Mouse (Mus musculus): ENCODE results near the gene Slc6a17. TPM values are rescaled to one million over a fixed set of nuclear protein-coding genes. Genes with fewer than 3 reads are reported as not detected.

The Slc6a17 gene
- polyA plus RNA-seq, 1 experiment from 2014 or later, result 3.5 TPM

DNA sequence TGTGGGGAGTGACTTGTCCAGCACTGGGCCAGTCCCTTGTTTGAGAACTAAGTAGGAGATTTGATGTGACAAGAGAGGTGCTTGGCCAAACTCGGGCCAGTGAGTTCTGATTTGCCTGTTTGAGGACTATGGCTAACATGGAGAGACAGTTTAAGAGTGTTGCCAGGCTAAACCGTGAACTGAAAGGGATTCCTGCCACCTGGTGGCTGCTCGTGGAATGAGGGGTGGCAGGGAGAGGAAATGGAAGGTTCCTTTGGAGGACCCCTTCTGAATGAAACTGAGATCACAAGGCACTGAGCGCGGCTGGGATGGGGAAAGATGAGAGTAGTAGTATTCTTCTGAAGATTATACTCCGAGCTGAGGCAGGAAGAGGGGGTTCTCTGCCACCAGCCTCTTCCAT lies 51.2 kb downstream of the Slc6a17 start:
- Histone ChIP-seq H3K4me3 (ENCODE audit: low read depth, low read length) (no peak overlapping the region), H3K4me2 (replicated peaks; ENCODE audit: low read depth, low read length) (no peak overlapping the region), H3K9me3 (ENCODE audit: control insufficient read depth, low read length) (no peaks in the 10 kb centered on the region), H3K4me1 (replicated peaks; ENCODE audit: control insufficient read depth, insufficient read depth, low read length) (no peaks in the 10 kb centered on the region), H3K36me3 (ENCODE audit: control insufficient read depth, insufficient read depth, low read length) (no peaks in the 10 kb centered on the region), H3K27ac (ENCODE audit: low read depth, low read length) (no peak overlapping the region), H3K27me3 (ENCODE audit: control insufficient read depth, insufficient read depth, low read length) (peaks cover 7% of the 10 kb centered on the region), H3K9ac (ENCODE audit: low read depth, low read length) (no peak overlapping the region)
- ATAC-seq (ENCODE audit: low FRiP score) (no peak), DNase-seq (ENCODE audit: low spot score) (peak; percentile 87)
- 17% methylated on average over 6 of the region's 6 CpGs for WGBS

DNA sequence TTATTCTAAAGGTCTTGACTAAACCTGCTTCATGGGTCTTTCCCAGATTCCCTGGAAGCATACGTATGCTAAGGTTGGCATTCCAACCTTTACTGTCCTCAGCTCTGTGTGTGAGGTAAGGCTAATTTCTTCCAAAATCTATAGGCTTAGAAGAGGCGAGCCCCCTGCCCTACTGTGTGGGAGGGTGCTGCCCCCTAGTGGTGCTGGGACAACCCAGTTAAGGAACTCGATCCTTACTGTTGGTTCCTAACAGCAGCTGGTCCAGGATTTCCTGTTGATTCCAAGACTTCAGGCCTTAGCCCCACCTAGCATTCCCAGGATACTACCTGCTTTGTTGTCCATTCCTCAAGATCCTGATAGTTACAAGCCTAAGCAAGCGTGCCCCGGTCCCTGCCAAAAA lies 55.7 kb downstream of the Slc6a17 start:
- Histone ChIP-seq H3K27me3 (ENCODE audit: control insufficient read depth, insufficient read depth, low read length) (peaks cover 52% of the 10 kb centered on the region), H3K9ac (ENCODE audit: low read depth, low read length) (no peak overlapping the region), H3K9me3 (ENCODE audit: control insufficient read depth, low read length) (no peaks in the 10 kb centered on the region), H3K27ac (ENCODE audit: low read depth, low read length) (no peak overlapping the region), H3K36me3 (ENCODE audit: control insufficient read depth, insufficient read depth, low read length) (no peaks in the 10 kb centered on the region), H3K4me3 (ENCODE audit: low read depth, low read length) (no peak overlapping the region), H3K4me2 (replicated peaks; ENCODE audit: low read depth, low read length) (no peak overlapping the region), H3K4me1 (replicated peaks; ENCODE audit: control insufficient read depth, insufficient read depth, low read length) (peaks cover 15% of the 10 kb centered on the region)
- WGBS, result 11% methylated on average over 5 of the region's 5 CpGs
- 0 out of 2 replicates have a peak, but pooled peaks have one; percentile 21 for ATAC-seq (ENCODE audit: low FRiP score)
- peak; percentile 87 for DNase-seq (ENCODE audit: low spot score)

DNA sequence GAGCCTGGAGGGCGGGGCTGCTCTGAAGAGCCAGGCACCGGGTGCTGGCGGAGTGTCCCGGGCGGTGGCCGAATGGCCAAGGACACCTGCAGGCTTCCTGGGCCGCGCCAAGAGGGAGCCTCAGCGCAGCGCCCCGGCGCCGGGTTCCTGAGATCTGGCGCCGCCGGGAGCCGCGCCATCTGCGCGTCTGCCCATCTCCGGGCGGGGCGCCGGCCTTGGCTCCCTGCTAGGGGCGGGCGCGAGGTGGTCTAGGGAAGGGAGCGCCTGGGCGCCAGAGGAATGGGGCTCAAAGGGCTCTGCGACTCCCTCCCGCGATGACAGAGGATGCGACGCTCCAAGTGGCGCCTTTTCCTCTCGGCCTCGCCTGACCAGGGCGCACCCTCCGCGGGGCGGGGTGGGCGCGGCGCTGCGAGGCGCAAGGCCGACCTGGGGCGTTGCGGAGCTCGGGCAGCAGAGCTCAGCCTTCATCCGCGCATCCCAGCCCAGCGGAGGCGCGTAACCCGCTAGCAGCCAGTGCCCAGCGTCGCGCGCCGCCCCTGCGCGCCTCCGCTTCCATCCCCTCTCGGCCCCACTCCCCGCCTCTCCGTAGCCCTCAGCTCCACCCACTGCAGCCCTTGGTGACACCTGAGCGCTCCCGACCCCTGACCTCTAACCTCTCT lies 57.9 kb downstream of the Slc6a17 start:
- Histone ChIP-seq H3K9ac (ENCODE audit: low read depth, low read length) (peak overlapping the region; percentile 40), H3K27ac (ENCODE audit: low read depth, low read length) (no peak overlapping the region), H3K27me3 (ENCODE audit: control insufficient read depth, insufficient read depth, low read length) (peaks cover 66% of the 10 kb centered on the region), H3K4me3 (ENCODE audit: low read depth, low read length) (peak overlapping the region; percentile 51), H3K4me1 (replicated peaks; ENCODE audit: control insufficient read depth, insufficient read depth, low read length) (peaks cover 15% of the 10 kb centered on the region), H3K9me3 (ENCODE audit: control insufficient read depth, low read length) (no peaks in the 10 kb centered on the region), H3K4me2 (replicated peaks; ENCODE audit: low read depth, low read length) (peak overlapping the region; percentile 99), H3K36me3 (ENCODE audit: control insufficient read depth, insufficient read depth, low read length) (no peaks in the 10 kb centered on the region)
- ATAC-seq (ENCODE audit: low FRiP score) (peak; percentile 69), DNase-seq (ENCODE audit: low spot score) (peak; percentile 64)
- WGBS, result 0% methylated on average over 58 of the region's 69 CpGs

DNA sequence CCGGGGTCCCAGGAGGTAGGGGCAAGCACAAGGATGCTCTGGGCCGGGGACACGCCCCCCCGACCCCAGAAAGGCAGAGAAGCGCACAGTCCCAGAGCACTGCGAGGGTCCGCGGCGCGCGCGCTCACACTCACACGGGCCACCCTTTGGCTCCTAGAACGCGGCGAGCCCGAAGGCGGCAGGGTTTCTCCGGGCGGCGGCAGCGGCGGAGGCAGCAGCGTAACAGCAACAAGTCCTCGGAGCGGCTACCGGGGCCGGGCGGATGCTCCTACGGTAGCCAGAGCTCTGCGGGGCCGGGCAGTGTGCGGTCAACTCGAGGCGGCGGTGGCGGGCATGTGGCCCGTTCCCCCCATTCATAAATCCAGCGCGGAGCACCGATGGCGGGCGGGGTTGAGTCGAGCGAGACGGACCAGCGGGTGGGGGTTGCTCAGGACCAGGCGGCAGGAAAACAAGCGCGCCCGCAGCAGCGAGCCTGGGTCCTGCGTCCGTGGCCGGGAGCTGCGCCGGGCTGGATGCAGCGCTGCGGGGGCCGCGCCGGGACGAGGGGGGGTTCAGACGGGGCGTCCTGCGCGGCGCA lies 58.5 kb downstream of the Slc6a17 start, which contains the start of gene Kcnc4:
Kcnc4 (minus strand) TSS at position 357 of the 577 bp plus-strand sequence.
- no peaks in the 10 kb centered on the region for H3K9me3 ChIP-seq (ENCODE audit: control insufficient read depth, low read length)
- no peaks in the 10 kb centered on the region for H3K36me3 ChIP-seq (ENCODE audit: control insufficient read depth, insufficient read depth, low read length)
- peak; percentile 50 for ATAC-seq (ENCODE audit: low FRiP score)
- H3K27ac ChIP-seq (ENCODE audit: low read depth, low read length), result no peak within 1 kb of the TSS
- WGBS, result under 1% methylated on average over 55 of the region's 68 CpGs
- H3K9ac ChIP-seq (ENCODE audit: low read depth, low read length), result peak within 1 kb of the TSS; percentile 40
- peaks cover 15% of the 10 kb centered on the region for H3K4me1 ChIP-seq (replicated peaks; ENCODE audit: control insufficient read depth, insufficient read depth, low read length)
- peak; percentile 67 for DNase-seq (ENCODE audit: low spot score)
- H3K4me2 ChIP-seq (replicated peaks; ENCODE audit: low read depth, low read length), result peak within 1 kb of the TSS; percentile 99
- peak within 1 kb of the TSS; percentile 51 for H3K4me3 ChIP-seq (ENCODE audit: low read depth, low read length)
- peaks cover 66% of the 10 kb centered on the region for H3K27me3 ChIP-seq (ENCODE audit: control insufficient read depth, insufficient read depth, low read length)

DNA sequence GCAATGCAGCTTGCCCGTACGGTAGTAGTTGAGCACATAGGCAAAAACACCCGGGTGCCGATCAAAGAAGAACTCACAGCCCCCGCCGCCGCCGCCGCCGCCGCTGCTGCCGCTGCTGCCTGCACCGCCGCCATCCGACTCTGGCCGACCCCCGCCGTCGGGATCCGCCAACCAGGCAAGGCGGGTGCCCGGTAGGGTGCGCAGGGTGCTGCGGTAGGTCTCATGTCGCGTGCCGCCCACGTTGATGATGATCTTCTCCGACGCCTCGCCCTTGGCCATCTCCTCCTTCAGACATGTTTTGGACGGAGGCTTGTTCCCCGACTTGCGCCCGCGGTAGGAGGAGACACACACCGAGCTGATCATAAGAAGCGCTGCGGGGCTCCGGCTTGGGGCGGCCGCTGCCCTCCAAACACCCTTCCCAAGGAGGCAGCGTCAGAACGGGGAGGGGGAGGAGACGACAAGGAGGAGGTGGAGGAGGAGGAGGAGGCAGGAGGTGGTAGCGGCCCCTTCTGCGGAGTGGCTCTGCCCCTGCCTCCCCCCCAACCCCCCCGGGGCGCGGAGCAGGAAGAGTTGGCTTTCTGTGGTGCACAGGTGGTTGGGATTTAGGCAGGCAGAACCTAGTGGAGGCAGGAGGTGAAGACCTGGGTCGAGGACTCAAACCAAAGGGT lies 59.2 kb downstream of the Slc6a17 start:
- Histone ChIP-seq H3K9ac (ENCODE audit: low read depth, low read length) (0 out of 2 replicates have a peak overlapping the region, but pooled peaks have one; percentile 7), H3K9me3 (ENCODE audit: control insufficient read depth, low read length) (no peaks in the 10 kb centered on the region), H3K4me1 (replicated peaks; ENCODE audit: control insufficient read depth, insufficient read depth, low read length) (peaks cover 15% of the 10 kb centered on the region), H3K36me3 (ENCODE audit: control insufficient read depth, insufficient read depth, low read length) (no peaks in the 10 kb centered on the region), H3K4me3 (ENCODE audit: low read depth, low read length) (peak overlapping the region; percentile 51), H3K27me3 (ENCODE audit: control insufficient read depth, insufficient read depth, low read length) (peaks cover 66% of the 10 kb centered on the region), H3K4me2 (replicated peaks; ENCODE audit: low read depth, low read length) (peak overlapping the region; percentile 99), H3K27ac (ENCODE audit: low read depth, low read length) (no peak overlapping the region)
- ATAC-seq (ENCODE audit: low FRiP score), result no peak
- peak; percentile 62 for DNase-seq (ENCODE audit: low spot score)
- WGBS, result under 1% methylated on average over 51 of the region's 51 CpGs

DNA sequence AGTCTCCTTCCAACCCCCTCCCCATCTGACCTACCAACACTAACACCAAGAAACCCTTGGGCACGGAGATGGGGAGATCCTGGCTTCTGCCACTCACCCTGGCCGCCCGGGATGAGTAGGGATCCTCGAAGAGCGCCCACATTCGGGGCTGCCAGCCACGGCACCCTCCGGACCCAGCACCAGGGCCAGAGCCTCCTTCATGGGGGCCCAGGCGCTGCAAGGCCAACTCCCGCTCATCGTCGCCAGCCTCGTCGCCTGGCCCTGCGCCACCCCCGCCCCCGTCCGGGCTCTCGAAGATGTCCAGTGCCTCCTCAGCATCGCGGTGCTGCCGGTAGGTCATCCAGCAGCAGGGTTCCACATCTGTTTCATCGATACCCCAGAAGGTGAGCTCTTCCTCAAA lies 59.7 kb downstream of the Slc6a17 start:
- WGBS, result 5% methylated on average over 23 of the region's 23 CpGs
- no peak overlapping the region for H3K27ac ChIP-seq (ENCODE audit: low read depth, low read length)
- no peak for DNase-seq (ENCODE audit: low spot score)

DNA sequence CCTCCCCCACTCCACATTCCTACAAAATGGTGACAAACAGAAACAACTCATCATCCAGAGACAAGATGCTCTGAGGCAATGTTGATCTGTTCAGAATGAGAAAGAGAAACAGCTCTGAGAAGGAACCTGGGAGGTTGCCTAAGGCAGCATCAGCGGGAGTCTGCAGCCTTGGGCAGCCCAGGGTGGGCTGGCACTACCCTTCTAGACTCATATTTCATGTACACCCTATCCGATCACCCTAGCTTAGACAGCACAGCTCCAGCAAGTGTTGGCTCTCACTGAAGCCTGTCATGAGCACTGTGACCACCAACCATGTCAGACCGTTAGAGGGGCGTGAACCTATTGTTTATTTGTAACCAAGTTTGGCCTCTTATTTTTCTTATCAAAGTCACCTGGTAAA lies 63.5 kb downstream of the Slc6a17 start:
- H3K27ac ChIP-seq (ENCODE audit: low read depth, low read length), result no peak overlapping the region
- H3K9ac ChIP-seq (ENCODE audit: low read depth, low read length), result no peak overlapping the region
- 80% methylated on average over 4 of the region's 4 CpGs for WGBS
- no peak overlapping the region for H3K4me3 ChIP-seq (ENCODE audit: low read depth, low read length)
- no peak overlapping the region for H3K4me2 ChIP-seq (replicated peaks; ENCODE audit: low read depth, low read length)
- H3K4me1 ChIP-seq (replicated peaks; ENCODE audit: control insufficient read depth, insufficient read depth, low read length), result peaks cover 9% of the 10 kb centered on the region
- no peaks in the 10 kb centered on the region for H3K9me3 ChIP-seq (ENCODE audit: control insufficient read depth, low read length)
- H3K36me3 ChIP-seq (ENCODE audit: control insufficient read depth, insufficient read depth, low read length), result no peaks in the 10 kb centered on the region
- DNase-seq (ENCODE audit: low spot score), result no peak
- H3K27me3 ChIP-seq (ENCODE audit: control insufficient read depth, insufficient read depth, low read length), result peaks cover 36% of the 10 kb centered on the region
- no peak for ATAC-seq (ENCODE audit: low FRiP score)

More for the DNA sequence above, 59.7 kb downstream of the Slc6a17 start:
- Histone ChIP-seq H3K4me3 (ENCODE audit: low read depth, low read length) (peak overlapping the region; percentile 51), H3K9ac (ENCODE audit: low read depth, low read length) (no peak overlapping the region), H3K36me3 (ENCODE audit: control insufficient read depth, insufficient read depth, low read length) (no peaks in the 10 kb centered on the region), H3K27me3 (ENCODE audit: control insufficient read depth, insufficient read depth, low read length) (peaks cover 66% of the 10 kb centered on the region), H3K9me3 (ENCODE audit: control insufficient read depth, low read length) (no peaks in the 10 kb centered on the region), H3K4me1 (replicated peaks; ENCODE audit: control insufficient read depth, insufficient read depth, low read length) (peaks cover 15% of the 10 kb centered on the region), H3K4me2 (replicated peaks; ENCODE audit: low read depth, low read length) (peak overlapping the region; percentile 99)
- no peak for ATAC-seq (ENCODE audit: low FRiP score)

DNA sequence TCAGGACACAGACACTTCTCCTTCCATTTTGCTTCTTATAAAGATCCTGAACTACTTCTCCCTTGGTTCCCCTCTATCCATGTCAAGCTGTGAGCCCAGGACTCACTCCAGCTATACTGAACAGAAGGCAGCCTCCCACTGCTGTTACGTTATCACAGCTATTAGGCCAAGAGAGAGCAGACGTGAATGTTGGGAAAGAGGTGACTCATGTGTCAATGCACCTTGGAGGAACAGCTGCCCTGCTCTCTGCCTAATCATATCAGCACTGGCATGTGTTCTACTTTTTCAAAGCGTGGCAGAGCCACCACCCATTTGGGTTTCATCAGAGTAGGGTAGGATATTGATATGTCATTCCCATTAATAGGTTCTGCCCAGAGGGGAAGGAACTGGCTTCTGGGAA lies 71.0 kb downstream of the Slc6a17 start:
- H3K27ac ChIP-seq (ENCODE audit: low read depth, low read length), result no peak overlapping the region
- ATAC-seq (ENCODE audit: low FRiP score) (no peak), DNase-seq (ENCODE audit: low spot score) (no peak)
- H3K36me3 ChIP-seq (ENCODE audit: control insufficient read depth, insufficient read depth, low read length), result no peaks in the 10 kb centered on the region
- 85% methylated on average over 3 of the region's 3 CpGs for WGBS
- H3K27me3 ChIP-seq (ENCODE audit: control insufficient read depth, insufficient read depth, low read length), result no peaks in the 10 kb centered on the region
- H3K9me3 ChIP-seq (ENCODE audit: control insufficient read depth, low read length), result no peaks in the 10 kb centered on the region
- no peak overlapping the region for H3K4me2 ChIP-seq (replicated peaks; ENCODE audit: low read depth, low read length)
- no peaks in the 10 kb centered on the region for H3K4me1 ChIP-seq (replicated peaks; ENCODE audit: control insufficient read depth, insufficient read depth, low read length)
- no peak overlapping the region for H3K4me3 ChIP-seq (ENCODE audit: low read depth, low read length)
- no peak overlapping the region for H3K9ac ChIP-seq (ENCODE audit: low read depth, low read length)
